Mouse (Mus musculus): ENCODE measurements at regions not wholly inside any gene's neighbourhood (a gene's known extent, or its start where the extent isn't known, plus 50 kb on each side); places are given as distances from the start of the nearest gene placed in this dataset.

DNA sequence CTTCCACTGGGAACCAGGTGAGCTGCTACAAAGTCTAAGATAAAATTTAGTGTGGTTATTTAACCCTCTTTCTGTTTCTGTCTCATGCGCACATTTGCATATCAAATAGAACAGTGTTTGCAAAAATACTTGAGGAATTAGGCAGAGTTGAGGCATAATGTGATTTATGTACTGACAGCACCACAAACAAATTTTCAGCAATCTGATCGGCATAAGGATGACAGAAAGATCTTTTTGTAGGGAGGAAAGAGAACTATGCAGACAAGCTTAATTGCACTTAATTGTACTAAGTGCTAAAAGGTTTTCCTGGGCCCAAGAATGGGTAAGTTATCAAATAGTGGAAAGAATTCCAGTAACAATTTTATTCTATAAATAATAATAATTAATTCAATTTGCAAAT, 670.6 kb upstream of the Klhl29 start:
- H3K4me3 ChIP-seq: no peak overlapping the region
- no peak for ATAC-seq (replicated peaks)
- H3K27me3 ChIP-seq (replicated peaks): no peaks in the 10 kb centered on the region
- H3K36me3 ChIP-seq (replicated peaks): no peaks in the 10 kb centered on the region
- no peaks in the 10 kb centered on the region for H3K9me3 ChIP-seq
- WGBS: 78% methylated on average over 2 of the region's 2 CpGs
- H3K27ac ChIP-seq: no peak overlapping the region
- H3K9ac ChIP-seq: no peak overlapping the region
- no peak overlapping the region for H3K4me2 ChIP-seq
- 0 out of 2 replicates have a peak, but pooled peaks cover 10% of the 10 kb centered on the region for H3K4me1 ChIP-seq

DNA sequence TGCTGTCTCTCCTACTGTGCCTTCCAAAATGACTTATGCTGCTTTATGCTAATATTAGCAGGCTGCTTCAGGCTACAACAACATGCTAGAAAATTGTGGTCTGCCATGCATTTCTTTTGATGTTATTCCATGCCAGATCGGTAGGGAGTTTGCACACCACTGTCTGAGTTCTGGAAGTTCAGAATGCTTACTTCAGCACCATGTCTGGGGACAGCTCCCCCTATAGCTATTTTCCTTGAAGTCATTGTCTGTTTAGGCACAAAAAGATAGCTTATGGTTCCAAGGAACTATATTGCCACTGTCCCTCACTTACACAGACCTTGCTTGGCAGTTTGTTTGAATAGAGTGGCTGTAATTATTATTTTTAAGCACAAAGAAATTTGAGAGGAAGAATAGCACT, 666.8 kb upstream of the Klhl29 start:
- Histone ChIP-seq H3K4me3 (no peak overlapping the region), H3K9ac (no peak overlapping the region), H3K4me2 (no peak overlapping the region), H3K27me3 (replicated peaks) (no peaks in the 10 kb centered on the region), H3K27ac (no peak overlapping the region), H3K4me1 (0 out of 2 replicates have a peak, but pooled peaks cover 8% of the 10 kb centered on the region), H3K9me3 (no peaks in the 10 kb centered on the region), H3K36me3 (replicated peaks) (no peaks in the 10 kb centered on the region)
- WGBS: 19% methylated on average over 1 of the region's 1 CpGs
- no peak; the same call in 1 of the 2 replicates for ATAC-seq (replicated peaks)

GRCm38 (mm10) chr12:6024111-6024510, 648.6 kb upstream of the Klhl29 start:
- H3K9ac ChIP-seq: no peak overlapping the region
- H3K4me1 ChIP-seq: no peaks in the 10 kb centered on the region
- H3K4me2 ChIP-seq: no peak overlapping the region
- no peaks in the 10 kb centered on the region for H3K36me3 ChIP-seq (replicated peaks)
- ATAC-seq (replicated peaks): no peak
- H3K27me3 ChIP-seq (replicated peaks): no peaks in the 10 kb centered on the region
- H3K9me3 ChIP-seq: no peaks in the 10 kb centered on the region
- H3K4me3 ChIP-seq: no peak overlapping the region
- 87% methylated on average over 3 of the region's 3 CpGs for WGBS
- no peak overlapping the region for H3K27ac ChIP-seq

DNA sequence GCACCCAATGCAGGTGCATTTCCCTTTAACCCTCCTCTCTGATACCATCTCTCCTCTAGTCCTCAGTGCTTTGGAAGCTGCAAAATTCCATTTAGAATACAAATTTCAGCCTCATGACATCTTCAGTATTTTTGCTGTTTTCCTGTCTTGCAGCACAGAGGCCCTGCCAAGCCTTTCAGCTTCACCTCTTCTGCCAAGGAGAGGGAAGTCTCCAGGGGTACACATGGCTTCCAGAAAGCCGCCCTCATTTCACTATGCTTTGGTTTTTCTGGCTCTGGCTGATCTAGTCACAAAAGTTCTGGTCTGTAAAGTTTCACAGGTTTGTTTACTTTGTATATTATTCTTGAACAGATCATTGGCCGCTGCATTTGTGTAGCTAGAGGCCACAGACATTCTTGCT, 647.0 kb upstream of the Klhl29 start:
- Histone ChIP-seq H3K4me2 (no peak overlapping the region), H3K36me3 (replicated peaks) (no peaks in the 10 kb centered on the region), H3K27ac (no peak overlapping the region), H3K4me3 (no peak overlapping the region), H3K27me3 (replicated peaks) (no peaks in the 10 kb centered on the region), H3K9ac (no peak overlapping the region), H3K4me1 (no peaks in the 10 kb centered on the region), H3K9me3 (no peaks in the 10 kb centered on the region)
- 81% methylated on average over 2 of the region's 2 CpGs for WGBS
- ATAC-seq (replicated peaks): no peak

DNA sequence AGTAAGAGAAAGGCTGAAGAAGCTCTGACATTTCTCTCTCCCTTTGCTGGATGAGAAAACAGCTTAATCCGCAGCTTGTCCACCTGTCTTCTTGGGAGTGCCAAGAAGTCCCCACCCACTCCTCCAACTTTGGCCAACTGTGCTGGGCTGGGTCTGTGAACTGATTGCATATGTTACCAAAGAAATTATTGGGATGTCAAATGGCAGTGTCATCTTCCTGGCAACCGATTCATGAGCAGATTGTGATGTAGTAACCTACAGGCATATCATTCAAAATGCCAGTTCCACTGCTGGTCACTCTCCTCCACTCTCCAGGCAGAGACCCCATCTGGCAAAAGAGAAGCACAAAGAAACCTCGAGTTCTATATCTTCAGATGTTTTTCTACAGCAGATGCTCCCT, 625.5 kb upstream of the Klhl29 start:
- Histone ChIP-seq H3K9me3 (no peaks in the 10 kb centered on the region), H3K27me3 (replicated peaks) (no peaks in the 10 kb centered on the region), H3K4me3 (no peak overlapping the region), H3K9ac (no peak overlapping the region), H3K4me1 (no peaks in the 10 kb centered on the region), H3K4me2 (no peak overlapping the region), H3K36me3 (replicated peaks) (no peaks in the 10 kb centered on the region), H3K27ac (no peak overlapping the region)
- 74% methylated on average over 3 of the region's 3 CpGs for WGBS
- no peak for ATAC-seq (replicated peaks)

DNA sequence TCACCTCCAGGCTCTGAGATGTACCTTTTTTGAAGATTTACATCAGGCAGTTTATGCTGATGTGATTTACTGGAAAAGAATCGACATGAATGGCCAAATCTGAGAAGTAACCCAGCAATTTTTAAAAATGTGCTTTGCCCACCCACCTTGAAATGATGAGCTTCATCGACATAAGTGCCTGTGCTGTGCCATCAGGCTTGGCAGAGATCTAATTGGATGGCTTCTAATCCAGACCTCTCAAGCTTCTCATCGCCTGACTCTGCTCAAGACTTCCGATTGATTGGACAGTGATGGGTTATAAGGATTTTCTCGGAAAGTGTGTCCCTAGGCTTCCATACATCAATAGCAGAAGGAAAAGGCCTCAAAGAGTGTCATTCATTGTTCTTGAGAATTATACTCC, 621.9 kb upstream of the Klhl29 start:
- ATAC-seq (replicated peaks): no peak
- H3K9ac ChIP-seq: no peak overlapping the region
- WGBS: 76% methylated on average over 5 of the region's 5 CpGs
- no peaks in the 10 kb centered on the region for H3K9me3 ChIP-seq
- H3K27ac ChIP-seq: no peak overlapping the region
- no peak overlapping the region for H3K4me3 ChIP-seq
- no peaks in the 10 kb centered on the region for H3K4me1 ChIP-seq
- H3K27me3 ChIP-seq (replicated peaks): no peaks in the 10 kb centered on the region
- H3K4me2 ChIP-seq: no peak overlapping the region
- no peaks in the 10 kb centered on the region for H3K36me3 ChIP-seq (replicated peaks)

- WGBS: 64% methylated on average over 6 of the region's 6 CpGs
- Histone ChIP-seq H3K9ac (no peak overlapping the region), H3K36me3 (replicated peaks) (no peaks in the 10 kb centered on the region), H3K4me2 (no peak overlapping the region), H3K27me3 (replicated peaks) (no peaks in the 10 kb centered on the region), H3K4me3 (no peak overlapping the region), H3K4me1 (no peaks in the 10 kb centered on the region), H3K9me3 (no peaks in the 10 kb centered on the region), H3K27ac (no peak overlapping the region)
- ATAC-seq (replicated peaks): no peak
These were observed 621.2 kb upstream of the Klhl29 start for GRCm38 (mm10) chr12:5996672-5997071.

DNA sequence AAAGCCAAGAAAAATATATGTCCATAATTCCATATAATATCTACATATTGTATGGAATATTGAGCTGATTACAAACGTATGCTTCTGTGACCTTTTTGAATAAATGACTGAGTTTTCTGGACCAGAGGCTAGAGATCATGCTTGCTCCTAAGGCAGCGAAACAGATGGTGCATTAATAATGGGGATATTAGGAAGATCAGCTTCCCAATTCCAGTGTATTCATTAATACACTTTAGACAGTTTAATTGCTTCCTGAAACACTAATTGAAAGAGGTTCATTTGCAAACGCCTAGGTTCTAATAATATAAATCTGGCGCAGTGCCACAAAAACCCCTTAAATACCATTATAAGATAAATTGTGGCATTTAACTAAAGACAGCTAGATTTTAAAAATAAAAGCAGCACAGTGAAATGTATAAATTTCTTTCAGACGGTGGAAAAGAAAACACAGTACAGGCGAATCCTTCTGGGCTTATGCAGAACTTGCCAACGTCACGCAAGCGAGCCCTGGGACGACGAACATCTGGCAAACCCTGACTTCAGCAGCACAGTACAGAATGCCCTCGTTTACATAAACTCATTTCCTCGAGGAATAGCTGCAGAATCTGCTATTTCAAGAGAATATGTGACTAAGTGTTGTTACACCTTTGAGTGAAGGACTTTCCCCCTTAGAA, 608.6 kb upstream of the Klhl29 start:
- Histone ChIP-seq H3K9ac (no peak overlapping the region), H3K4me1 (peaks cover 10% of the 10 kb centered on the region; the same call in 1 of the 2 replicates), H3K4me2 (no peak overlapping the region), H3K27me3 (replicated peaks) (no peaks in the 10 kb centered on the region), H3K36me3 (replicated peaks) (no peaks in the 10 kb centered on the region), H3K4me3 (no peak overlapping the region), H3K27ac (peak overlapping the region; percentile 42; the same call in 1 of the 2 replicates), H3K9me3 (no peaks in the 10 kb centered on the region)
- 39% methylated on average over 13 of the region's 13 CpGs for WGBS
- ATAC-seq (replicated peaks): peak; percentile 75; the same call in 1 of the 2 replicates

GRCm38 (mm10) chr12:5982096-5982495, 606.6 kb upstream of the Klhl29 start:
- WGBS: 58% methylated on average over 1 of the region's 1 CpGs
- Histone ChIP-seq H3K9ac (no peak overlapping the region), H3K27me3 (replicated peaks) (no peaks in the 10 kb centered on the region), H3K27ac (no peak overlapping the region), H3K4me1 (peaks cover 10% of the 10 kb centered on the region; the same call in 1 of the 2 replicates), H3K4me3 (no peak overlapping the region), H3K4me2 (no peak overlapping the region), H3K9me3 (no peaks in the 10 kb centered on the region), H3K36me3 (replicated peaks) (no peaks in the 10 kb centered on the region)
- ATAC-seq (replicated peaks): no peak

DNA sequence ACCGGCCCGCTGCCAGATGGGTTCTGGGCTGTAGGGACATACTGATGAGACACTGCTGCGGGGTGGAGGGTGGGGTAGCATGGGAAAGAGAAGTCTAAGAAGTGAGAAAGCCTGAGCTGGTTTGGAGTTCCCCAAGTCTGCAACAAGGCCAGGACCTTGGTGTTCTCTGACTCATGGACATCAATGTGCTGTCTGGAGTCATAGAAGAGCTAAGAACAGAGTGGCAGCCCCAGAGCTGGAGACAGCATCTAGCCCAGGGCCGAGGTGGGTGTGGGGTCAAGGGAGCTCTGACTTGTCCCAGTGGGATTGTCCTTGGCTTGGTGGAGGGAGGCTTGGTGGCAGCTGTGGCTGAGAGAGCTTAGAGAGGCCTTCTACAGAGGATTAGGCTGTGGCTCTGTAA, 600.4 kb upstream of the Klhl29 start:
- WGBS: 92% methylated on average over 4 of the region's 4 CpGs

GRCm38 (mm10) chr12:5969556-5969955, 594.1 kb upstream of the Klhl29 start:
- Histone ChIP-seq H3K9me3 (no peaks in the 10 kb centered on the region), H3K4me2 (no peak overlapping the region), H3K4me3 (no peak overlapping the region), H3K27me3 (replicated peaks) (no peaks in the 10 kb centered on the region), H3K4me1 (no peaks in the 10 kb centered on the region), H3K27ac (no peak overlapping the region), H3K36me3 (replicated peaks) (no peaks in the 10 kb centered on the region), H3K9ac (no peak overlapping the region)
- WGBS: 87% methylated on average over 4 of the region's 4 CpGs
- ATAC-seq (replicated peaks): no peak

More for the DNA sequence above, 600.4 kb upstream of the Klhl29 start:
- Histone ChIP-seq H3K27ac (no peak overlapping the region), H3K9me3 (no peaks in the 10 kb centered on the region), H3K9ac (no peak overlapping the region), H3K36me3 (replicated peaks) (no peaks in the 10 kb centered on the region), H3K4me1 (no peaks in the 10 kb centered on the region), H3K27me3 (replicated peaks) (no peaks in the 10 kb centered on the region), H3K4me2 (no peak overlapping the region), H3K4me3 (no peak overlapping the region)
- no peak for ATAC-seq (replicated peaks)

DNA sequence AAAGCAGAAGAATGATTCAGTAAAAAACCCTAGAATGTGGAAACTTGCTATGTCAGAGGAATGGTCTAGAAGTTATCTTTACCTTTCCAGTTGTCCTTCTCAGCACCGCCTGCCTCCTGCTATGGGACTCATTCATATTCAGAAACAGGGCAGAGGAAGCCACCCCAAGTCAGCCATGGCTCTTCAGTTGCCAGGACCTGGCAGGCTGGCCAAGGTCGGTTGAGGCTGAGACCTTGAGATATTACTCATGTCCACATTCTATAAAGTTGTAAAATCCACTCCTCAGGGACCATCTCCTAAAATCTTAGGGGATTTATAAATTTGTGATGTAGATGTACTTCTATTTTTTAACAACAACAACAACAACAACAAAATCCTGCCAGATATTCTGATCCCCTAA, 580.7 kb upstream of the Klhl29 start:
- H3K4me1 ChIP-seq: no peaks in the 10 kb centered on the region
- no peaks in the 10 kb centered on the region for H3K36me3 ChIP-seq (replicated peaks)
- no peak for ATAC-seq (replicated peaks)
- H3K27me3 ChIP-seq (replicated peaks): no peaks in the 10 kb centered on the region
- H3K4me2 ChIP-seq: no peak overlapping the region
- no peaks in the 10 kb centered on the region for H3K9me3 ChIP-seq
- 83% methylated on average over 2 of the region's 2 CpGs for WGBS
- H3K4me3 ChIP-seq: no peak overlapping the region
- H3K27ac ChIP-seq: no peak overlapping the region
- H3K9ac ChIP-seq: no peak overlapping the region

GRCm38 (mm10) chr12:5955564-5955963, 580.1 kb upstream of the Klhl29 start:
- WGBS: 52% methylated on average over 5 of the region's 5 CpGs
- ATAC-seq (replicated peaks): no peak
- Histone ChIP-seq H3K4me1 (no peaks in the 10 kb centered on the region), H3K27ac (no peak overlapping the region), H3K4me3 (no peak overlapping the region), H3K9me3 (no peaks in the 10 kb centered on the region), H3K4me2 (no peak overlapping the region), H3K36me3 (replicated peaks) (no peaks in the 10 kb centered on the region), H3K9ac (no peak overlapping the region), H3K27me3 (replicated peaks) (no peaks in the 10 kb centered on the region)

Measured in midbrain, embryonic 15.5 days (tissue).